Mouse (Mus musculus): ENCODE measurements around the gene Plekhm3. TPM values are rescaled to one million over a fixed set of nuclear protein-coding genes. Genes with fewer than 3 reads are reported as not detected.
A peak's percentile ranks its signal among the peaks of the same experiment; 100 is the strongest.

Plekhm3 gene
- total RNA-seq, 4 experiments from 2014 or later, result 37.1 to 46.7 (median 41.8) TPM

GRCm38 (mm10) chr1:64827434-64827833 is 129.2 kb downstream of the Plekhm3 start:
- no peak for DNase-seq (ENCODE audit: low spot score in 2 of 2)

GRCm38 (mm10) chr1:64826348-64827103 is 130.1 kb downstream of the Plekhm3 start:
- DNase-seq (ENCODE audit: low spot score in 2 of 2), result no peak

- no peak for DNase-seq (ENCODE audit: low spot score in 2 of 2)
Observed at GRCm38 (mm10) chr1:64823564-64823963, 133.1 kb downstream of the Plekhm3 start.

GRCm38 (mm10) chr1:64817709-64818108 is 138.9 kb downstream of the Plekhm3 start:
- no peak for DNase-seq (ENCODE audit: low spot score in 2 of 2)

- no peak for DNase-seq (ENCODE audit: low spot score in 2 of 2)
Observed at GRCm38 (mm10) chr1:64813182-64813581, 143.4 kb downstream of the Plekhm3 start.

GRCm38 (mm10) chr1:64811956-64812355 is 144.7 kb downstream of the Plekhm3 start:
- no peak for DNase-seq (ENCODE audit: low spot score in 2 of 2)

- no peak for DNase-seq (ENCODE audit: low spot score in 2 of 2)
Observed at GRCm38 (mm10) chr1:64809085-64809484, 147.5 kb downstream of the Plekhm3 start.

GRCm38 (mm10) chr1:64807766-64808165 is 148.9 kb downstream of the Plekhm3 start:
- DNase-seq (ENCODE audit: low spot score in 2 of 2), result no peak

- no peak for DNase-seq (ENCODE audit: low spot score in 2 of 2)
Observed at GRCm38 (mm10) chr1:64805217-64805616, 151.4 kb downstream of the Plekhm3 start.

- DNase-seq (ENCODE audit: low spot score in 2 of 2), result no peak
Observed at GRCm38 (mm10) chr1:64802631-64803030, 154.0 kb downstream of the Plekhm3 start.

- no peak for DNase-seq (ENCODE audit: low spot score in 2 of 2)
Observed at GRCm38 (mm10) chr1:64797621-64798020, 159.0 kb downstream of the Plekhm3 start.

GRCm38 (mm10) chr1:64796867-64797582 is 159.6 kb downstream of the Plekhm3 start:
- DNase-seq (ENCODE audit: low spot score in 2 of 2), result no peak

GRCm38 (mm10) chr1:64795284-64796040 is 161.2 kb downstream of the Plekhm3 start:
- DNase-seq (ENCODE audit: low spot score in 2 of 2), result no peak

GRCm38 (mm10) chr1:64794096-64794495 is 162.5 kb downstream of the Plekhm3 start:
- DNase-seq (ENCODE audit: low spot score in 2 of 2), result no peak

GRCm38 (mm10) chr1:64793234-64793530 is 163.4 kb downstream of the Plekhm3 start:
- no peak for DNase-seq (ENCODE audit: low spot score in 2 of 2)

GRCm38 (mm10) chr1:64792521-64793233 is 163.9 kb downstream of the Plekhm3 start:
- no peak for DNase-seq (ENCODE audit: low spot score in 2 of 2)

- peak; percentile 67 to 76 for DNase-seq (ENCODE audit: low spot score in 2 of 2)
Observed at GRCm38 (mm10) chr1:64791826-64792225, 164.8 kb downstream of the Plekhm3 start.

- peak in 1 of 2 experiments; percentile 40 for DNase-seq (ENCODE audit: low spot score in 2 of 2)
Observed at GRCm38 (mm10) chr1:64790806-64791790, 165.5 kb downstream of the Plekhm3 start.

GRCm38 (mm10) chr1:64787701-64788515 is 168.7 kb downstream of the Plekhm3 start:
- no peak for DNase-seq (ENCODE audit: low spot score in 2 of 2)
